Mouse (Mus musculus) hindbrain, embryonic 16.5 days (tissue): ENCODE results near the gene Mxra7. TPM values are rescaled to one million over a fixed set of nuclear protein-coding genes. Genes with fewer than 3 reads are reported as not detected.

Experiments
- ATAC-seq: fragments of 200-750 bp; cut with Nextera tagmentation; 2 replicates; pipeline ENCODE4 v1.8.0; 2017; ENCODE audit warnings: moderate TSS enrichment, moderate library complexity
- H3K27ac ChIP-seq: fragments of 300-500 bp; sonication (generic); 2 replicates; pipeline ENCODE4 v1.5.1; 2014; ENCODE audit warnings: low read depth, mild to moderate bottlenecking, control low read depth, low read length, moderate library complexity
- H3K27me3 ChIP-seq: fragments of 300-500 bp; sonication (generic); replicated peaks from 2 replicates; pipeline ENCODE4 v1.6.1; 2014; ENCODE audit warnings: low read length; ENCODE audit not compliant: control insufficient read depth, insufficient read depth
- H3K36me3 ChIP-seq: fragments of 300-500 bp; sonication (generic); 2 replicates; pipeline ENCODE4 v1.6.1; 2014; ENCODE audit warnings: mild to moderate bottlenecking, low read length, moderate library complexity, mixed read lengths; ENCODE audit not compliant: control insufficient read depth, insufficient read depth
- H3K4me1 ChIP-seq: fragments of 300-500 bp; sonication (generic); 2 replicates; pipeline ENCODE4 v1.6.1; 2014; ENCODE audit warnings: low read depth, low read length; ENCODE audit not compliant: control insufficient read depth, insufficient read depth
- H3K4me2 ChIP-seq: fragments of 300-500 bp; sonication (generic); 2 replicates; pipeline ENCODE4 v1.6.1; 2014; ENCODE audit warnings: mild to moderate bottlenecking, low read length, control low read depth, moderate library complexity
- H3K4me3 ChIP-seq: fragments of 300-500 bp; sonication (generic); 2 replicates; pipeline ENCODE4 v1.5.1; 2014; ENCODE audit warnings: mild to moderate bottlenecking, low read length, control low read depth, moderate library complexity
- H3K9ac ChIP-seq: fragments of 300-500 bp; sonication (generic); 2 replicates; pipeline ENCODE4 v1.6.1; 2014; ENCODE audit warnings: low read depth, mild to moderate bottlenecking, control low read depth, low read length, moderate library complexity
- H3K9me3 ChIP-seq: fragments of 300-500 bp; sonication (generic); 2 replicates; pipeline ENCODE4 v1.6.1; 2014; ENCODE audit warnings: mild to moderate bottlenecking, low read length, moderate library complexity; ENCODE audit not compliant: control insufficient read depth
- WGBS: fragments of 180-500 bp; shearing (Covaris S2); extraction: QIAGEN DNeasy Blood & Tissue Kit; methylation state at CpG from one replicate; pipeline ENCODE4 v1.1.7; 2014; 5-methylcytosine and 5-hydroxymethylcytosine counted together
- polyA plus RNA-seq: library from polyadenylated mRNA; unstranded; fragments of >200 nt; fragmentation: Nextera tagmentation; extraction: Ambion mirVana; gene quantifications from 2 replicates; pipeline ENCODE4 v1.2.1, GENCODE M21; 2015

Mxra7 gene
- polyA plus RNA-seq, 1 experiment from 2014 or later, result 37.7 TPM

- Histone ChIP-seq H3K4me3 (no peak overlapping the region), H3K9ac (peak overlapping the region; percentile 36), H3K36me3 (no peaks in the 10 kb centered on the region), H3K27me3 (no peaks in the 10 kb centered on the region), H3K9me3 (no peaks in the 10 kb centered on the region), H3K4me1 (peaks cover 57% of the 10 kb centered on the region), H3K4me2 (peak overlapping the region; percentile 22; the same call in 1 of the 2 replicates), H3K27ac (peak overlapping the region; percentile 88)
- 0 out of 2 replicates have a peak, but pooled peaks have one; percentile 10 for ATAC-seq
- 4% methylated on average over 20 of the region's 20 CpGs for WGBS
Observed at GRCm38 (mm10) chr11:116814076-116814883, 13.6 kb downstream of the Mxra7 start.

GRCm38 (mm10) chr11:116813610-116814009 is 14.2 kb downstream of the Mxra7 start:
- Histone ChIP-seq H3K4me3 (no peak overlapping the region), H3K27ac (peak overlapping the region; percentile 88), H3K9ac (0 out of 2 replicates have a peak overlapping the region, but pooled peaks have one; percentile 3), H3K4me1 (peaks cover 57% of the 10 kb centered on the region), H3K27me3 (no peaks in the 10 kb centered on the region), H3K4me2 (no peak overlapping the region), H3K9me3 (no peaks in the 10 kb centered on the region), H3K36me3 (no peaks in the 10 kb centered on the region)
- 59% methylated on average over 13 of the region's 13 CpGs for whole genome bisulfite sequencing
- ATAC-seq, result no peak

- no peaks in the 10 kb centered on the region for H3K27me3 ChIP-seq
- peaks cover 60% of the 10 kb centered on the region for H3K4me1 ChIP-seq
- H3K27ac ChIP-seq, result peak overlapping the region; percentile 88
- H3K9me3 ChIP-seq, result no peaks in the 10 kb centered on the region
- 33% methylated on average over 21 of the region's 21 CpGs for WGBS
- H3K9ac ChIP-seq, result 0 out of 2 replicates have a peak overlapping the region, but pooled peaks have one; percentile 2
- H3K4me2 ChIP-seq, result no peak overlapping the region
- ATAC-seq, result no peak
- no peaks in the 10 kb centered on the region for H3K36me3 ChIP-seq
- H3K4me3 ChIP-seq, result no peak overlapping the region
Observed at GRCm38 (mm10) chr11:116812793-116813529, 14.9 kb downstream of the Mxra7 start.

- peak overlapping the region; percentile 73 for H3K9ac ChIP-seq
- peak overlapping the region; percentile 88 for H3K27ac ChIP-seq
- ATAC-seq, result peak; percentile 95
- 5% methylated on average over 32 of the region's 32 CpGs for WGBS
- H3K9me3 ChIP-seq, result no peaks in the 10 kb centered on the region
- peak overlapping the region; percentile 65 for H3K4me2 ChIP-seq
- H3K27me3 ChIP-seq, result no peaks in the 10 kb centered on the region
- no peaks in the 10 kb centered on the region for H3K36me3 ChIP-seq
- peak overlapping the region; percentile 30 for H3K4me3 ChIP-seq
- peaks cover 60% of the 10 kb centered on the region for H3K4me1 ChIP-seq
Observed at GRCm38 (mm10) chr11:116810983-116811901, 16.6 kb downstream of the Mxra7 start.

- Histone ChIP-seq H3K4me3 (peak overlapping the region; percentile 30; the same call in 1 of the 2 replicates), H3K27ac (peak overlapping the region; percentile 88), H3K4me2 (peak overlapping the region; percentile 65), H3K9me3 (no peaks in the 10 kb centered on the region), H3K27me3 (no peaks in the 10 kb centered on the region), H3K4me1 (peaks cover 60% of the 10 kb centered on the region), H3K36me3 (no peaks in the 10 kb centered on the region), H3K9ac (peak overlapping the region; percentile 73)
- peak; percentile 11; the same call in 1 of the 2 replicates for ATAC-seq
- 25% methylated on average over 11 of the region's 11 CpGs for WGBS
Observed at GRCm38 (mm10) chr11:116810528-116810927, 17.3 kb downstream of the Mxra7 start.

- 67% methylated on average over 8 of the region's 8 CpGs for WGBS
- peaks cover 51% of the 10 kb centered on the region for H3K4me1 ChIP-seq
Observed at GRCm38 (mm10) chr11:116809520-116809919, 18.3 kb downstream of the Mxra7 start.

GRCm38 (mm10) chr11:116808811-116809395 is 18.9 kb downstream of the Mxra7 start:
- ATAC-seq, result no peak
- 70% methylated on average over 11 of the region's 11 CpGs for WGBS
- H3K9me3 ChIP-seq, result no peaks in the 10 kb centered on the region
- no peaks in the 10 kb centered on the region for H3K27me3 ChIP-seq
- H3K4me1 ChIP-seq, result peaks cover 45% of the 10 kb centered on the region
- H3K27ac ChIP-seq, result peak overlapping the region; percentile 31; the same call in 1 of the 2 replicates
- peak overlapping the region; percentile 1; the same call in 1 of the 2 replicates for H3K9ac ChIP-seq
- H3K4me2 ChIP-seq, result no peak overlapping the region
- H3K36me3 ChIP-seq, result no peaks in the 10 kb centered on the region
- no peak overlapping the region for H3K4me3 ChIP-seq

More at GRCm38 (mm10) chr11:116809520-116809919, 18.3 kb downstream of the Mxra7 start:
- Histone ChIP-seq H3K27me3 (no peaks in the 10 kb centered on the region), H3K27ac (no peak overlapping the region; the same call in 1 of the 2 replicates), H3K9me3 (no peaks in the 10 kb centered on the region), H3K9ac (peak overlapping the region; percentile 23; the same call in 1 of the 2 replicates), H3K4me3 (no peak overlapping the region), H3K36me3 (no peaks in the 10 kb centered on the region), H3K4me2 (no peak overlapping the region)
- ATAC-seq, result no peak

GRCm38 (mm10) chr11:116807938-116808606 is 19.8 kb downstream of the Mxra7 start:
- ATAC-seq, result no peak
- Histone ChIP-seq H3K4me2 (no peak overlapping the region), H3K9ac (no peak overlapping the region; the same call in 1 of the 2 replicates), H3K4me1 (peaks cover 36% of the 10 kb centered on the region), H3K9me3 (no peaks in the 10 kb centered on the region), H3K27me3 (no peaks in the 10 kb centered on the region), H3K4me3 (no peak overlapping the region), H3K27ac (peak overlapping the region; percentile 64; the same call in 1 of the 2 replicates), H3K36me3 (no peaks in the 10 kb centered on the region)
- 23% methylated on average over 7 of the region's 7 CpGs for WGBS
